Mouse (Mus musculus) embryo, embryonic 11.5 days (tissue): Measurements from ENCODE around the gene Oprl1.

Experiments used
- DNase-seq: peaks from one replicate; pipeline ENCODE4 v3.0.0-alpha.2; 2012; ENCODE audit warnings: low read depth, low spot score

Gene Oprl1

GRCm38 (mm10) chr2:181692304-181692703 is 22.5 kb upstream of the Oprl1 start:
- DNase-seq: no peak

DNA sequence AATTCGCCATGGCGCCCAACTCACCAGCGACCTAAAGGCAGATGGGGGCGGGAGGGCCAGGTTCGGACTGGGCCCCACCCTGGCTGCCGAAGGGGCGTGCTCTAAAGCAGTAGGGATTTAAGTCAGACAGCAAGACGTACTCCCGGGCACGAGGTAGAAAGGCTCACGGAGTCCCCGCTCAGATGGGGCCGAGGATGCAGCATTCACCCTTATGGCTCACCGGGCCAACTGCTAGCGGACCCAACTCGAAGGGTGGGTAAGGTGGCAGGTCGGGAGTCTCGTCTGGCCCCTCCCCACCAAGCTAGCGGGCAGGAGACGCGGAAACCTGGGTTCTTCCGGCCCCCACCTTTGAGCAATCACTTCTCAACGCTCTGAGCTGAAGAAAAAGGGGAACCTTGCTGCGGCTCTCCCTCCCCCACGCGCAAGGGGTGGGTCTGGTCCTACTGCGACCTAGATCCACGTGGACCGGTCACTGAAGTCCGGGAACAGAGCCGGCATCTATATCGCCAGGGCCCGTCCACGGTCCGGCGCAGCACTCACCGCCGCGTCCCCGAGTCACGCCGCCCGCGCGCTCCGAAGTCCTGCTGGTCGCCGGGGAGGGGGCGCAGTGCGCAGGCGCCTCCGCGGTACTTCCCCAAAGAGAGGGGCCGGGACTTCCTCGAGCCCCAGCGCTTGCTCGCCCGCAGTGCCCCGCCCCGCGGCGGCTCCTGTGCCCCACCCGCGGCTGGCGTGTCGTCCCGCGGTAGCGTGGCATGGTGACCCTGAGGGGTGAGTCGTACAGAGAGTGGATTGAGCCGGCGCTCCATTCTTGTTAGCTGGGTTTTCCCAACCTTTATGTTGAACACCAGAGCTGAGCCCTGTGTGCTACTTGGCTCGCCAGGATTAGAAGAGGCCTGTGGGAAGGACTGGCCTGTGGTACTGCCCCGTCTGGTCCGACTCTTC is 21.2 kb upstream of the Oprl1 start, which contains the start of gene Rgs19:
Gene Rgs19 (minus strand): TSS at position 639 of the 942 bp plus-strand sequence.
- DNase-seq: no peak

DNA sequence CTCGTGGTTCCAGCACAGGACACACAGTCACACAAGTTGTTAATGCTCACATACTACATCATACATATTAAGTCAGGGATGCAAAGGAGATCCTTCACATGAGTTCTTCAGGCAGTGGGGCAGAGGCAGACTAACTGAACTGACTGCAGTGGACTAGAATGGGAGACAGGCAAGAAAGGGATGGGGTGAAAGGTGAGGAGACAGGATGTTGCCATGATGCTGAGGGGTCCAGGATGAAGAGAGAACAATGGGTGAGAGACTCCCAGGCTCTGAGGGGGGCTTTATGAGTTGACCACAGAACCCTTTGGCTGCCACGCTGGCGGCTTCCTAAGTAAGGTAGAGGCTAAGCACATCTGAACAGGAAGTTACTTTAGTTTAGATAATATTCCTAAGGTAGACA is 20.2 kb upstream of the Oprl1 start:
- DNase-seq: no peak

GRCm38 (mm10) chr2:181695776-181696175 is 19.0 kb upstream of the Oprl1 start:
- no peak for DNase-seq

GRCm38 (mm10) chr2:181696801-181697420 is 17.9 kb upstream of the Oprl1 start:
- DNase-seq: no peak

GRCm38 (mm10) chr2:181698241-181698640 is 16.6 kb upstream of the Oprl1 start, which contains the start of gene Lkaaear1:
Gene Lkaaear1, minus strand, starts transcription at chr2:181698442.
- no peak for DNase-seq

DNA sequence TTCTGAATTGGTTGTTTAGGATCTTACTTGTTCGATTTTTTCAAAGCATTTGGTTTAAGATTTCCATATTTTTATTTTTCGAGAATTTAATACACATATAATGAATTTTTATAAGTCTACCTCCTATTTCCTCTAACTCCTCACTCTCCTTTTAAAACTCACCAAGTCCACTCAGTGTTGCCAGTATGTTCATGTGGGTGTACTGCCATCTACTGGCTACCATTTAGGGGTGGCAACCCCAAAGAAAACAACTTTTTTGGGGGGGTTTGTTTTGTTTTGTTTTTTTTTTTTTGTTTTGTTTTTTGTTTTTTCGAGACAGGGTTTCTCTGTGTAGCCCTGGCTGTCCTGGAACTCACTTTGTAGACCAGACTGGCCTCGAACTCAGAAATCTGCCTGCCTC is 8.1 kb upstream of the Oprl1 start:
- no peak for DNase-seq

GRCm38 (mm10) chr2:181713749-181714148 is 1.1 kb upstream of the Oprl1 start:
- no peak for DNase-seq

DNA sequence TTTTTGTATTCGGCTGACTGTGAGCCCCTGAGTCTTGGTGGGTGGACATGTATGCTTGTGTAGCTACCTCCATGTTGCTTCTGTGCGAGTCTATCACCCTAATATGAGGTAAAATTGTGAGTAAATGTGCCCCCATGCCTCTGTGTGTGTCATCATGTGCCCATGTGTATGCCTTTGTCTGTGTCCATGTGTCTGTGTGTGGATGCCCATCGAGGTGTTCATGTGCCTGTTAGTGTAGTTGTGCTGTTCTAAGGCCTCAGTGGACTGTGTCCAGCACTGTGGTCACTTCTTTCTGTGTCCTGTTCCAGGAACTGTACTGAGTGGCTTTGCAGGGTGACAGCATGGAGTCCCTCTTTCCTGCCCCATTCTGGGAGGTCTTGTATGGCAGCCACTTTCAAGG is 566 bp downstream of the Oprl1 start:
- no peak for DNase-seq

DNA sequence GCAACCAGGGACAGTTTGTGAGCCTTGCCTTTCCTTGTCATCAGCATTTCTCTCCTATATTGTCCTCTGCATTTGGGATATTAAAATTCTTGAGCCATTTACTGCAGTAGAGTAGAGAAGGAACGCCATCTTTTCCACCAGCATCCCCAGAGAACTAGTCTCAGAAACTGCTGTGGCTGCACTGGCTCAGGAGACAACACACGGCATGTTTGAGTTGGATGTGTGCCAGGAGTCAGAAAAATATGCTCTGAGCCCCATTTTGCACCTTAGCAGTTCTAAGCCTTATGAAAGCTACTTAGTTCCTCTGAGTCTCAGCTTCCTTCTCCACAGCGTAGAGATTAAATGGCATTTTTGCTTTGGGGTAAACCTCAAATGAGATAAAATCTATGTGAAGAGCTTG is 2.2 kb downstream of the Oprl1 start:
- no peak for DNase-seq

DNA sequence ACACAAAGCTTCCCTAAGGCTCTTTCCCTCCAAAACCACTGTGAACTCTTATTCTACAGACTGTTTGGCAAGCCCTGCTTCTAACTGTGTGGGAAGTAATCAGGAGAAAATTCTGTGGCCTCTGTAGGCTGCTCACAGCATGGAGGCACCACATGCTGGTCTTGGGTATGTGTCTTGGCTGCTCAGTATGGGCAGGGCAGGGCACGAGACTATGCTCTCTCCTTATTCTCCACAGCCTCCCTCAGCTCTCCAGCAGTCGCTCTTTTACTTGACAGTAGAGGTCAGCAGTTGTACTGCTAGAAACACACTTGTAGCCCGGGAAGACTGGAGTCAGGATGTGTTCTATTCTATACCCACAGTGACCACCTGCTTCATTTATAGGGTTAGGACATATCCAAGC is 5.2 kb downstream of the Oprl1 start:
- DNase-seq: no peak

DNA sequence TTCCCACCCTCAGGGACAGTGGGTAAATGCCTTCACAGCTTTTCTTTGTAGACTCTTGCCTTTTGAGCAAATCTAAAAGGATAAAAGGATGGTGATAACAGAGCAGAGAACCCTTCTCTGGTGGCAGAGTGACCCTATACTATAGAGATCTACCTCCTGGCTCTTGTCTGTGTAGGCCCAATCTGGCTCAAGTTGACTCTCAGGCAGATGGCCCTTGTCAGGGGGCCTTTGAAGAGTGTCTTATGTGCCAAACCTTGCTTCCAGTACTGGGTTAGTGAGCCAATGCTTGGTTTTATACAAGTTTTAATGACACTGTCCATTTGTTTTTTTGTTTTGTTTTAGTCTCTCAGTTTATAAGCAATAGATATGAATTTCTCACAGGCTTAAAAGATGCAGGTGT is 6.4 kb downstream of the Oprl1 start:
- no peak for DNase-seq

- peak; percentile 20 for DNase-seq
Measured at GRCm38 (mm10) chr2:181722213-181722612, 7.4 kb downstream of the Oprl1 start.

DNA sequence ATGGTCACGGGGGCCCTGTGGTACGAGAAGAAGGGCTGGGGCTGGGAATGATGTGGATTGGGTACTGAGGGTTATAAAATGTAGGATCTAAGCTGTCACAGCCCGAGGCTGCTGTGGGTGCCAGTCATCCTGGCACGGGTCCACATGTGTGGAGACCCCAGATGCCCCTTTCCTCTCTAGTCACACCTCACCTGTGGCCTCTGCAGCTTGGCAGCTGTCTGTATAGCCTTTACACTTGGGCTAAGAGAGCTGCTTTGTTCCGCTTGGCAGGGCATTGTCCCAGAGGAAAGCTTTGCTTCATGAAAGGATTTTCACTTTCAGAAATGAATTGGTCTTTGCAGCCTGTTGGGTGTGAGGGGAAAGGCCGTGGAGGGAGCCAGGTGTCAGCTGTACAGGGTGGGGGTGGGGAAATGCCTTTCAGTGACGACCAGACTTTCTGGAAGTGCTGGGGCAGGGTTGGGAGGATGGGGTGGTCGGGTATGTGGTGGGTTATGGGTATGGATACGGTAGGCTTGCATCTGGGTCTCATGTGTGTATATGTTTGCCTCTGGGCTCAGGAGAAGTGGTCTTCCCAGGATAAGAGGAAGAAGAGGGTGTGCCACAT is 12.9 kb downstream of the Oprl1 start:
- no peak for DNase-seq

GRCm38 (mm10) chr2:181730051-181730450 is 15.2 kb downstream of the Oprl1 start:
- DNase-seq: no peak

DNA sequence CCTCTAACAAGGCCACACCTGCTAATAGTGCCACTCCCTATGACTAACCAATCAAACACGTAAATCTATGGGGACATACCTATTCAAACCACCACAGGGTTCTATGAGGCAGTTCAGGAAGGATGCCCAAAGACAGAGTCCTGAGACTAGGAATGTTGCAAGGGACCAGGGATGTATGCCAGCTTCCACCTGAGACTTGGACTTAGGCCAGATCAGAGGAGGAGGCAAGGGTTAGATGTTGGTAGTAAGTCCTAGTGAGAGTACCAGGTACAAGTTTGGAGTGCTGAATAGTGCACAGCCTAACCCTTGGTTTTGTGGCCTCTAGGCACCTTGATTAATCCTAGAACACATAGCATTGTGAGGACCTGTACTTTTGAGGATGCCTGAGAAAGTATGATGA is 37.8 kb downstream of the Oprl1 start:
- DNase-seq: no peak

DNA sequence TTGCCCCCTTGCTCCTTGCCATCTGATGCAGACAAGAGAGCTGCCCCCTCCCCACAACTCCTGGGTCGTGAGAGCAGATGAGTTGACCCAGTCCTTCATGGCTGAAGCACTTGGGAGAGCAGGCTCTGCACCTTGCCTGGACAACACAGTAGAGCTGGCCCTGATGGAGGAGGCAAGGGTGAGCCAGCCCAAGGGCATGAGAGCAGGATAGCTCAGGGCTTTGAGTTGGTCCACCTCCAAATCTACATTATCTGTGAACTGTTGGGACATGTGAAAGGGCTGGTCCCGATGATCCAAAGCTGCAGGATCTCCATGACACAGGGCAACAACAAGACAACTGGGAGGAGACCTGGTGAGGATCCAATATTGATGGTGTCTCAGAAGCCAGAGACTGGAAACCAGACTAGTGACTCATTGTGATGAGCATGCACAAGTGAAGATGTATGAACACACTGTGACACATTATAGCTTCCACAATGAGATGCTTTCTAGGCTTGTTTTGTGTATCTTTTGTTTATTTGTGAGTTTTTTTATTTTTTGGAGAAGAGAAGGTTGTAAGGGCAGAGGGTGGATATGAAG is 43.4 kb downstream of the Oprl1 start:
- DNase-seq: no peak

DNA sequence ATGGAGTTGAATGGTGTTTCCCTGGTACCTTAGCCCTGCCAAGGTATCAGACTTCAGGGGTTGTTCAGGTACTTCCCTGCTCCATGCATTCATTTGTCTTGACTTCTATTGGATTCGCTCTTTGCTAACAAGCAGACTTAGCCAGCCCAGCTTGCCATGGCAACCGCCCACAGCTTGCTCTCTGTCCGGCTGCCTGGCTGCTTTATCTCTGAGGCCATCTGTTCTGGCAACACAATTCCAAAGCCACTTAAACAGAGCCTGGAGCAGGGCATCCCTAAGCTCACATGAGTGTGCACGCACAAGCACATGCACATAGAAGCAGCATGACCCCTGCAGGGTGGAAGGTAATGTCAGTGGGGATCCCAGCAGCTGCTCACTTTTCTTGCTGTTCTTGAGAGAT is 44.2 kb downstream of the Oprl1 start:
- no peak for DNase-seq

DNA sequence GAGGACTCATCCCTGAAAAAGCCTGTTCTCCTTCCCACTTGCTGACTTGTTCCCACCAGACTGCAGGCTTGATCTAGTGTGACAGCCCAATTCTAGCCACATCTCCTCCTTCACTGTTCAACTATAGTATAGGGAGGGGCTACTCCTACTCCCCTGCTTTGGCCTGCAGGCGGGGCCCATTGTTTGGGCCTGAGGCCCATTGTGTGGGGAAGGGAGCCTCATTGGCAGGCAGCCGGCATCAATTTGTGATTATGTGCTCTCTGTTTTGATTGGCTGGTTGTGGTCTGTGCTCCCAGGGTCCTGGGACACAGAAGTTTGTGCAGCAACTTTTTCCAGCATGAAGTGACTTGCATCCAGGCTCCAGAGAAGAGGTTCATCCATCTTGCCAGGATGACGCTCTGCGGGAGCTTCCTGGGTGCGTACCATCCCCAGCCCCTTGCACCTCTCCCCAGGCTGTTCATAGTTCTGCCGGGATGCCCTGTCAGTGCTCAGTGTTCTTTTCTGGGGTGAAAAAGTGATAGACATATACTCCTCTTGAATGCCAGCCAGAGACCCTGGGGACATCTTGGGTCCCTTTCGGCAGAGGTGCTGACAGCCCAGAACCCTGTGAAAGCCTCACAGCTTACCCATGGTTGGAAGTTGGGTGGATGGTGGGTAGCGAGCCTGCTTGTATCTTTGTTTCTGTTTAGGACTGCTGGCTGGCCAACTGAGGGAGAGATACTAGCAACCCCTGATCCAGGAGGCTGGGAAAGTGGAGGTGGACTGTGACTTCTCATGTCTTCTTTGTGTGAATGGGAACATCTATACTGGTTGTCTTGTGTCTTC is 48.4 kb downstream of the Oprl1 start, which contains the start of gene Myt1:
Gene Myt1 (plus strand): TSS at position 327 of the 825 bp plus-strand sequence.
- no peak for DNase-seq

- no peak for DNase-seq
Measured at GRCm38 (mm10) chr2:181763886-181764527, 49.2 kb downstream of the Oprl1 start.

DNA sequence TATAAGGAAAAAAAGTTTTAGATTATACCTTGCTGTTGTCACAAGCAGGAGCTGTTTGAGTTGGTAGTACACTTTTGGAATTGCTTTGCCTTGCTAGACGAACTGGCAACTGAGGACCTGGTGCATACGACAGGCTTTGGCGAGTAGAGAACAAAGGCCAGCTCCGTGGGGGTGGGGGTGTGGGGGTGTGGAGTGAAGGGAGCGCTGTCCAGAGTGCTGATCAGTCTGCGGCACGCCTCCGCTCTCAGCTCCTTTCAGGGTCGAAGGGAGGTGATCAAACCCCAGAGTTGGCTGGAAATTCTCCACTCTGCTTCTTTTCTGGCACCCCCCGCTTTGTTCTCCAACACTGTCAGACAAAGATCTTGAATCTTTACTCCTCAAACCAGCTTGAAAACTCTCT is 49.8 kb downstream of the Oprl1 start:
- no peak for DNase-seq
